Mouse (Mus musculus) liver, embryonic 16.5 days (tissue): ENCODE measurements around the gene Arhgef10l. TPM values are rescaled to one million over a fixed set of nuclear protein-coding genes. Genes with fewer than 3 reads are reported as not detected.

Experiments used
- ATAC-seq: fragments of 200-750 bp; cut with Nextera tagmentation; 2 replicates; pipeline ENCODE4 v1.8.0; 2017; ENCODE audit warnings: low read depth, mild to moderate bottlenecking, moderate number of reproducible peaks, moderate library complexity
- H3K27ac ChIP-seq: fragments of 300-500 bp; sonication (generic); 2 replicates; pipeline ENCODE4 v1.5.1; 2014; ENCODE audit warnings: mild to moderate bottlenecking, low read length
- H3K27me3 ChIP-seq: fragments of 300-500 bp; sonication (generic); 2 replicates; pipeline ENCODE4 v1.6.1; 2014; ENCODE audit warnings: low read depth, low read length, mixed read lengths; ENCODE audit not compliant: control insufficient read depth, insufficient read depth
- H3K36me3 ChIP-seq: fragments of 300-500 bp; sonication (generic); 2 replicates; pipeline ENCODE4 v1.6.1; 2014; ENCODE audit warnings: mild to moderate bottlenecking; ENCODE audit not compliant: control insufficient read depth, insufficient read depth
- H3K4me1 ChIP-seq: fragments of 300-500 bp; sonication (generic); 2 replicates; pipeline ENCODE4 v1.6.1; 2014; ENCODE audit warnings: low read depth, low read length, mixed read lengths; ENCODE audit not compliant: control insufficient read depth
- H3K4me2 ChIP-seq: fragments of 300-500 bp; sonication (generic); 2 replicates; pipeline ENCODE4 v1.6.1; 2014; ENCODE audit warnings: low read depth, low read length, mixed read lengths
- H3K4me3 ChIP-seq: fragments of 300-500 bp; sonication (generic); 2 replicates; pipeline ENCODE4 v1.5.1; 2014; ENCODE audit warnings: low read depth, mild to moderate bottlenecking, low read length
- H3K9ac ChIP-seq: fragments of 300-500 bp; sonication (generic); 2 replicates; pipeline ENCODE4 v1.6.1; 2014; ENCODE audit warnings: low read depth, low read length
- H3K9me3 ChIP-seq: fragments of 300-500 bp; sonication (generic); replicated peaks from 2 replicates; pipeline ENCODE4 v1.6.1; 2016; ENCODE audit warnings: low read length; ENCODE audit not compliant: control insufficient read depth
- WGBS: fragments of 180-500 bp; shearing (Covaris S2); extraction: QIAGEN DNeasy Blood & Tissue Kit; methylation state at CpG from one replicate; pipeline ENCODE4 v1.1.7; 2014; ENCODE audit not compliant: insufficient replicate concordance; 5-methylcytosine and 5-hydroxymethylcytosine counted together
- microRNA-seq: library from miRNA; unstranded; fragments of <30 nt; microRNA quantifications from one replicate; pipeline ENCODE4, GENCODE M21; 2016
- polyA plus RNA-seq: library from polyadenylated mRNA; unstranded; fragments of >200 nt; fragmentation: Nextera tagmentation; extraction: Ambion mirVana; gene quantifications from 2 replicates; pipeline ENCODE4 v1.2.1, GENCODE M21; 2015

Gene Arhgef10l
- polyA plus RNA-seq, 1 experiment from 2014 or later, result 6.6 TPM

DNA sequence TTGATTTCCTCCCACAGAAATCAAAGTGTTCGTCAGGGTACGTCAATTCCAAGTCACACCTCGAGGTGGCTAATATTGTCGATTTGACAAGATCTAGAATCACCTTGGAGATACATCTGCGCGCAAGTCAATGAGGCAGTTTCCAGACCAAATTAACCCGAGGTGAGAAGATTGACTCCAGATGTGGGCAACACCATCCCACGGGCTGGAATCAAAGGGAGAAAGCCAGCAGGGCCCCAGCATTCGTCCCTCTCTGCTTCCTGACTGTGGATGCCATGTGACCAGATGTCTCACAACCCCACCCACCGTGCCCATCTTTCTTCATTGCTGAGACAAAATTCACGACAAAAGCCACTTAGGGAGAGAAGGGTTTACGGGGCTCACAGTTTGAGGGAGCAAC lies 180.4 kb downstream of the Arhgef10l start:
- Histone ChIP-seq H3K36me3 (no peaks in the 10 kb centered on the region), H3K4me2 (no peak overlapping the region), H3K4me1 (no peaks in the 10 kb centered on the region), H3K27me3 (no peaks in the 10 kb centered on the region), H3K9me3 (no peaks in the 10 kb centered on the region), H3K27ac (no peak overlapping the region), H3K4me3 (no peak overlapping the region), H3K9ac (no peak overlapping the region)
- 52% methylated on average over 12 of the region's 12 CpGs for WGBS
- ATAC-seq, result no peak

DNA sequence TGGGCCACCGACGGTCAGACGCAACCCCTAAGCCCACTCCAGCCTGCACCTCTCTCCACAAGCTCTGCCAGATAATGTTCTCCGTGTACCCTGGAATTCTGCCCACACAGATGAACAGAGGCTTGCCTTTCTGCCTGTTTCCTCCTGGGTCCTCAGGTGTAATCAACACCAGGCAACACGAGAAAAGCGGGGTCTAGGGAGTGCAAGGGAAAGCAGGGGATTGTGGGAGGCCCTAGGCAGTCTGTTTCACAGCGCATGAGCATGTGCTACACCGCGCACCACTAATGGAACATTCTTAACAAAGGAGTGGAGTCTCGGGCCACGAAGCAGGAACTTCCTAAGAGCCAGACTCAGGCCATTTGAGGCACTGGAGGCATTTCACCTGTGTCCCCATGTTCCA lies 182.7 kb downstream of the Arhgef10l start:
- Histone ChIP-seq H3K27me3 (no peaks in the 10 kb centered on the region), H3K9me3 (no peaks in the 10 kb centered on the region), H3K9ac (no peak overlapping the region), H3K4me1 (no peaks in the 10 kb centered on the region), H3K4me3 (no peak overlapping the region), H3K4me2 (no peak overlapping the region), H3K36me3 (no peaks in the 10 kb centered on the region), H3K27ac (no peak overlapping the region)
- 66% methylated on average over 11 of the region's 11 CpGs for WGBS
- no peak for ATAC-seq

DNA sequence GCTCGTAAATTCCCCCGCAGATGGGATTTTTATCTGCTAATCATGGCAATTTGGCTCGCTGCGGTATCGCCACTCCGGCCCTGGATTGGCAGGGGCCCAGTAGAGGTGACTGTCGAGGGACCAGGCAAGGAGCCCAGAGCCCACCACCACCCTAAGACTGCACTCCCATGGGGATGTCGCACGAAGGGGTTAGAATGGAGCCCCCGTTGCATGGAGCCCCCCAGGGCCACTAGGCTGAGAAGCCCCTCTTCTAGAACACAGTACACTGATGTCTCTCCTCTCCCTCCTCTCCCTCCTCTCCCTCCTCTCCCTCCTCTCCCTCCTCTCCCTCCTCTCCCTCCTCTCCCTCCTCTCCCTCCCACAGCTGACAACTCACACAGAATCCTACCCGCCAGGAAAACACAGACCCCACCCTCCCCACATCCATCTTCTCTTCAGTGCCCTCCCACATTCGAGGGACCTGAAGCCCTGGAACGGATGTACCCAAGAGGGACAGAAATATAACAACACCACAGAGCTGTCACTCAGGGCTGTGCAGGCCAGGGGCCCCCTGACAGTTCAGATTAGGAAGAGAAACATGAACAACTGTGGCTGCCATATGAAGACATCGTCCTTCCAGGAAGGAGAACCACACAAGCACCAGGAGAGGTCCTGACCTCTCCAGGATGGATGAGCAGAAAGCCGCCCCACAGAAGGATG lies 185.3 kb downstream of the Arhgef10l start:
- WGBS, result 38% methylated on average over 15 of the region's 15 CpGs
- Histone ChIP-seq H3K4me2 (no peak overlapping the region), H3K27me3 (no peaks in the 10 kb centered on the region), H3K36me3 (no peaks in the 10 kb centered on the region), H3K4me1 (no peaks in the 10 kb centered on the region), H3K4me3 (no peak overlapping the region), H3K9ac (no peak overlapping the region), H3K27ac (no peak overlapping the region), H3K9me3 (no peaks in the 10 kb centered on the region)
- ATAC-seq, result no peak

DNA sequence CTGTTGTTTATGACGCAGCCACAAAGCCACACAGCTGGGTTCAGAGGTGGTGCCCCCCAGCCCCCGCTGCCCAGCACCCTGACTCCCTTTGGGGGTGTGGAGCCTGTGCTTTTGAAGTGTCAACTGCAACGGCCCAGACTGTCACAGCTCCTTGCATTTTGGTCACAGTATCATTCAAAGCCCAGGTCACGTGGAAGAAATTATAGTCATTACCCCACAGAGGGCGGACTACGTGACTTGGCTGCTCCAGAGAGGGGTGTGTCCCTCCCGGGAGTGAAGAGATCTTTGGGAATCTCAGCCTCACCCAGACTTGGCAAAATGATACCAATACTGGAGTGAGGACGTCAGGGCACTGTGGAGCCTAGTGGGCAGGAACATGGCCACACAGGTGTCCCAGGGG lies 190.6 kb downstream of the Arhgef10l start:
- WGBS, result 64% methylated on average over 8 of the region's 8 CpGs
- H3K4me1 ChIP-seq, result no peaks in the 10 kb centered on the region
- H3K9me3 ChIP-seq, result 0 out of 2 replicates have a peak, but pooled peaks cover 4% of the 10 kb centered on the region
- H3K4me2 ChIP-seq, result no peak overlapping the region
- ATAC-seq, result no peak
- no peak overlapping the region for H3K4me3 ChIP-seq
- H3K36me3 ChIP-seq, result no peaks in the 10 kb centered on the region
- H3K27ac ChIP-seq, result no peak overlapping the region
- no peaks in the 10 kb centered on the region for H3K27me3 ChIP-seq
- H3K9ac ChIP-seq, result no peak overlapping the region

DNA sequence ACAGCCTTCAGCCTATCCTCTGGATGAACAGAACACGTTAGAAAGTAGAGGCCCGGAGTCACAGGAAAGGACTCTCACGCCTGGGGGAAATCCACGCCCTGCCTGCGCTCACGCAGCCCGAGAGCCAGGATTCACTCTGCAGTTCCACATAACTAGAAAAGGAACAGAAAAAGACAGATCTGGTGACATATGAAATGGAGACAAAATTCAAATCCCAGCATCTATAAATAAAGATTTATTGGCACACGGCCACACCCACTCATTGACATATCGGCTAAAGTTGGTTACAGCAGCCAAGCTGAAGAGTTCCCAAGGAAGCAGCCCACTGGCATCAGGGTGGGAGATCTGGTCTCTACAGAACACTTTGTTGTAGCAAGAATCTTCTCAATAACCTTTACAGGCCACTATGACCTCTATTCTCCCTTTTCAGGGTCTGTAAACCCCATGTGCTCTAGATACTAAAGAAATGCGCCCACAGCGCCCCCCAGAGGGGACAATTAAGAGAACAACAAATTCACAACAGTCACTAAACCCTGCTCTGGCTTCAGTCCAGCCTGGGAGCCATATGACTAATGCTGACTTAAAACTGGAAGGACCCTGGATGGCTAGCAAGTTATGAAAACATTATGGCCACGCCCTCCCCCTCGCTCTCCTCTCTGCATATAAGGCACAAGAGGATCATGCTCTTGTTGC lies 195.9 kb downstream of the Arhgef10l start:
- no peak overlapping the region for H3K27ac ChIP-seq
- H3K9ac ChIP-seq, result no peak overlapping the region
- no peak overlapping the region for H3K4me3 ChIP-seq
- 57% methylated on average over 13 of the region's 13 CpGs for WGBS
- H3K9me3 ChIP-seq, result 0 out of 2 replicates have a peak, but pooled peaks cover 4% of the 10 kb centered on the region
- no peaks in the 10 kb centered on the region for H3K4me1 ChIP-seq
- no peak for ATAC-seq
- no peaks in the 10 kb centered on the region for H3K36me3 ChIP-seq
- no peaks in the 10 kb centered on the region for H3K27me3 ChIP-seq
- H3K4me2 ChIP-seq, result no peak overlapping the region

DNA sequence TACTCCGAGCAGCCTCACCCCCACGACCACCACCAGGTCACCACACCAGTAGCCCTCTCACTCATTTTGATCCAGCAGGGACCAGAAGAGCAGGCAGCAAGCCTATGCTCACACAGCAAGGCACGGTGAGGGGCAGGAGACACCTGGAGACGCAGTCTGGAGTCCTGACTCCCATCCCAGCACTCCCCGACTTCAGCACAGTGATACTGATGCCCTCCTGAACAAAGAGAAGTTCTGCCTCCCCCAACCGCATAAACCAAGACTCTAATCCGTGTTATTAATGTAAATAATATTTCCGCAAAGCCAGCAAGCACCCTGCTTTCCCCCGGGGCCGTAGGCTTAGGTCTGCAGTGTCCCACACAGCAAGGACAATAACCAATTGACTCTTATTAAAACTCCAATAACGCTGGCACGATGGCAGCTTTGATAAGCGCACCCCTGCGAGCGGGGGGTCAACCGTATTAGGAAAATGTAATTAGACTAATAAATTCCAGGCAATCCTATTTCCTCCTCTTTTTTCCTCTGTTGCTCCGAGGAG lies 198.5 kb downstream of the Arhgef10l start:
- Histone ChIP-seq H3K4me2 (no peak overlapping the region), H3K9me3 (no peaks in the 10 kb centered on the region), H3K27me3 (no peaks in the 10 kb centered on the region), H3K9ac (no peak overlapping the region), H3K4me1 (no peaks in the 10 kb centered on the region), H3K36me3 (no peaks in the 10 kb centered on the region), H3K27ac (no peak overlapping the region), H3K4me3 (no peak overlapping the region)
- 60% methylated on average over 17 of the region's 17 CpGs for WGBS
- no peak for ATAC-seq

Small RNA genes within 50 kb of the gene (microRNA-seq; reads per million reads assigned to microRNA genes)
- not detected for gene Gm23045

Other genes starting within 250 kb of the Arhgef10l start
- 8.9 and 9.7 TPM in 2 replicates for gene Rcc2, start 34.5 kb upstream of the Arhgef10l start, polyA plus RNA-seq
- not detected in 2 replicates for gene Padi6, start 76.6 kb upstream of the Arhgef10l start, polyA plus RNA-seq
- gene Padi4, start 108.2 kb upstream of the Arhgef10l start, polyA plus RNA-seq, result 3.1 and 4.2 TPM in 2 replicates
- 0.09 and 0.11 TPM in 2 replicates for gene Padi3, start 144.6 kb upstream of the Arhgef10l start, polyA plus RNA-seq
- gene Padi1, start 179.8 kb upstream of the Arhgef10l start, polyA plus RNA-seq, result 0.02 TPM in 1 of 2 replicates, not detected in the other
- gene Padi2, start 240.3 kb upstream of the Arhgef10l start, polyA plus RNA-seq, result 1.6 and 1.7 TPM in 2 replicates